Mouse (Mus musculus): ENCODE measurements around the gene Ldlrad3. TPM values are rescaled to one million over a fixed set of nuclear protein-coding genes. Genes with fewer than 3 reads are reported as not detected.

Ldlrad3 gene
- polyA plus RNA-seq, 1 experiment from 2014 or later, result 18.1 TPM

DNA sequence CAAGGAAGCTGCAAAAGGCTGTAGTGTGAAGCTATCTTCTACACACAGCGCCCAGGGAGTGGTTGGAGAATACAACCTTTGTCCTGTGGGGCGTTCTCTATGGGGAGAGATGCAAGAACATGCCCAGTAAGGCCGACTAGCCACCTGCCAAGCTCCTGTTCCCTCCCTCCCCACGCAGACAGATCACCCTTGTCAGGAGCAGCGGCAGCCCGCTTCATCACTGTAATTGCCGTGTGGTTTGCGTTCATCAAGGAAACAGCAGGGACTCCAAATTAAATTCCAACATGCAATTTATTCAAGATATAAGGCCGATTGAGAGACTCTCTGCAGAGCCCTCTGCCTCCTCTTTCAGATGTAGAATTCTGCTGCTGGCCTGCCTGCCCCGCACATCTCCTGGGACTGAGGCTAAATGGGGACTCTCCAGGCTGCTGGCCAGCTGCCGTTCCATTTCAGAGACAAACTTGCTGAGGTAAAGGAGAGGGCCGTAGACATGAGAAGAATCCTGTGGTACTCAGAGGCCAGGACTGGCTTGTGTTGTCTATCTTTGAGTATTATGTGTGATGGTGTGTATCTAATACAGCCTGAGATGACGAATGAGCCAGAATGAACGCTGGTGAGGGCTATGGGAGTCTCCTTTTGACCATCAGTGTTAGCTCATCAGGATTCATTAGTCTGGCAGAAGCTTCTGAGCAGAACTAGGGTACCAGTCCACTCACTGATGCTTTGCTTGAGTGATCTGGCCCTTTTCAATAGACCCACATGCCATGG lies 253.8 kb downstream of the Ldlrad3 start:
- WGBS, result 65% methylated on average over 14 of the region's 14 CpGs
- Histone ChIP-seq H3K4me1 (ENCODE audit: control insufficient read depth, insufficient read depth, low read length) (no peaks in the 10 kb centered on the region; the same call in 1 of the 2 replicates), H3K36me3 (ENCODE audit: control insufficient read depth, insufficient read depth, low read length) (no peaks in the 10 kb centered on the region), H3K9me3 (replicated peaks; ENCODE audit: control insufficient read depth, low read length) (0 out of 2 replicates have a peak, but pooled peaks cover 2% of the 10 kb centered on the region), H3K4me3 (ENCODE audit: low read depth, low read length) (no peak overlapping the region), H3K27me3 (replicated peaks; ENCODE audit: control insufficient read depth, insufficient read depth, low read length) (no peaks in the 10 kb centered on the region), H3K9ac (ENCODE audit: low read length) (no peak overlapping the region), H3K27ac (ENCODE audit: low read depth, low read length) (peak overlapping the region; percentile 1; the same call in 1 of the 2 replicates), H3K4me2 (ENCODE audit: low read length) (no peak overlapping the region)
- ATAC-seq (no peak), DNase-seq (ENCODE audit: low spot score) (peak; percentile 45)

DNA sequence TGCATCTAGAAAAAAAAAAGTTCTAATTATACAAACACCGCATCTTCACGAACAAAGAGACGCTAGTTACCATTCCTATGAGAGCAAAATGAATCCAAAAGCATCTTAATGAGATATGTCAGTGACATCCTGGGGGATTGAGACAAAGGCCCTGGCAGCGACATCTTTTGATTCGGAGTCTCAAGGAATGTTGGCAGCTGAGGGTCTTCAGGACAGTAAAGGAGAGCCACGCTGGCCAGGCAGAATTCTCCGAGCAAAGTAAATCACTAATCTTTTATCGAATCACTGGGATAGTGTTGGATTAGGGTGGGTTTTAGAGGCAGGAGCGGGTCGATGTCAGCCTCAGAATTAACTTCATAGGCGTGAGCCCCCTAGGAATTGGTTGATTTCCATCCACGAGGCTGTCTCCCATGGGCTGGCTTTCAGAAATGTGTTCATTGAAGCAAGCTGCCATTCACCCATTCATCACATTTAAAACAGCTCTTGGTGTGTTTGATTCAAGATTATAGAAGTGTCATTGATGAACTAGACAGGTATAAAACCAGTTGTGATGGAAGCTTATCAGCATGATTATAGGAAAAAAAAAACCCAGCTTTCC lies 260.5 kb downstream of the Ldlrad3 start:
- Histone ChIP-seq H3K9me3 (replicated peaks; ENCODE audit: control insufficient read depth, low read length) (0 out of 2 replicates have a peak, but pooled peaks cover 2% of the 10 kb centered on the region), H3K9ac (ENCODE audit: low read length) (0 out of 2 replicates have a peak overlapping the region, but pooled peaks have one; percentile 7), H3K27me3 (replicated peaks; ENCODE audit: control insufficient read depth, insufficient read depth, low read length) (no peaks in the 10 kb centered on the region), H3K4me1 (ENCODE audit: control insufficient read depth, insufficient read depth, low read length) (peaks cover 7% of the 10 kb centered on the region), H3K4me2 (ENCODE audit: low read length) (no peak overlapping the region), H3K36me3 (ENCODE audit: control insufficient read depth, insufficient read depth, low read length) (no peaks in the 10 kb centered on the region), H3K27ac (ENCODE audit: low read depth, low read length) (no peak overlapping the region), H3K4me3 (ENCODE audit: low read depth, low read length) (no peak overlapping the region)
- ATAC-seq (peak; percentile 54; the same call in 1 of the 2 replicates), DNase-seq (ENCODE audit: low spot score) (peak; percentile 64)
- WGBS, result 19% methylated on average over 12 of the region's 12 CpGs

DNA sequence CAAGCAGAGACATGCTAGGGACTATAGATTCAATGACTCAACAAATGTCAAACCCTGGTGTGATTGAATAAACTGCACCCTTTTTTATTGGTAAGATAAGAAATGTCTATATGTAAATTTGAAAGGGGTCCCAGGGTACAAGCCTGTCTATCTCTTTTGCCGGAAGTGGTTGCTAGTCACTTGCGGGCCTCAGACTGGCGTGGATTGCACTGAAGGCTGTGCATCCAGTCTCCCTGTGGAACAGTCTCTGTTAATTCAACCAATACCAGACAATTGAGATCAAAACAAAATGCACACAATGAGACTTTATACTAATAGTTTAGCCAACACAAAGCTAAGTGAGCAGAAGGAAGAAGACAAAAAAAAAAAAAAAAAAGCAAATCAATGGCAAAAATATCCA lies 261.0 kb downstream of the Ldlrad3 start:
- Histone ChIP-seq H3K4me2 (ENCODE audit: low read length) (no peak overlapping the region), H3K9me3 (replicated peaks; ENCODE audit: control insufficient read depth, low read length) (0 out of 2 replicates have a peak, but pooled peaks cover 2% of the 10 kb centered on the region), H3K36me3 (ENCODE audit: control insufficient read depth, insufficient read depth, low read length) (no peaks in the 10 kb centered on the region), H3K4me3 (ENCODE audit: low read depth, low read length) (no peak overlapping the region), H3K27ac (ENCODE audit: low read depth, low read length) (no peak overlapping the region), H3K9ac (ENCODE audit: low read length) (no peak overlapping the region), H3K27me3 (replicated peaks; ENCODE audit: control insufficient read depth, insufficient read depth, low read length) (no peaks in the 10 kb centered on the region), H3K4me1 (ENCODE audit: control insufficient read depth, insufficient read depth, low read length) (peaks cover 8% of the 10 kb centered on the region)
- DNase-seq (ENCODE audit: low spot score), result no peak
- 58% methylated on average over 3 of the region's 3 CpGs for WGBS
- 0 out of 2 replicates have a peak, but pooled peaks have one; percentile 21 for ATAC-seq

DNA sequence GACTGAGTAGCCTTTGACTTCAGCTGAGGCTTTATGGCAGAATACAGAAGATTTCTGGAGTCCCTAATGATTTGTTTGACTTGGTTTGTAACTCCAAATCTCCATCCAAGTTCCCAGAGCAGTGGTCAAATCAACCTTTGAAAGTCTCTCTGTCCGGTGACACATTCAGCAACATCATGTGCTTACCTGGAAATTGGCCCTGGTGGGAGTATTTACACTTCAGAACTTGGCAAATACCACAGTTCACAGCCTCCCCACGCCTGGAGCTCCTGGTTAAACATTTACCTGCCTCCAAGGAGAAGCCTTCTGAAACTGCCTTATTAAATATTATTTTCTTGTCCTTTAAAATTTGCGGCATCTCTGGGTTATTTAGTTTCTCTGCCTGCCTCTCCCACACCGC lies 263.0 kb downstream of the Ldlrad3 start:
- 84% methylated on average over 4 of the region's 4 CpGs for WGBS
- Histone ChIP-seq H3K4me3 (ENCODE audit: low read depth, low read length) (no peak overlapping the region), H3K36me3 (ENCODE audit: control insufficient read depth, insufficient read depth, low read length) (no peaks in the 10 kb centered on the region), H3K4me2 (ENCODE audit: low read length) (no peak overlapping the region), H3K4me1 (ENCODE audit: control insufficient read depth, insufficient read depth, low read length) (peaks cover 13% of the 10 kb centered on the region), H3K9me3 (replicated peaks; ENCODE audit: control insufficient read depth, low read length) (0 out of 2 replicates have a peak, but pooled peaks cover 2% of the 10 kb centered on the region), H3K27ac (ENCODE audit: low read depth, low read length) (no peak overlapping the region), H3K9ac (ENCODE audit: low read length) (no peak overlapping the region), H3K27me3 (replicated peaks; ENCODE audit: control insufficient read depth, insufficient read depth, low read length) (no peaks in the 10 kb centered on the region)
- ATAC-seq (no peak), DNase-seq (ENCODE audit: low spot score) (no peak)

DNA sequence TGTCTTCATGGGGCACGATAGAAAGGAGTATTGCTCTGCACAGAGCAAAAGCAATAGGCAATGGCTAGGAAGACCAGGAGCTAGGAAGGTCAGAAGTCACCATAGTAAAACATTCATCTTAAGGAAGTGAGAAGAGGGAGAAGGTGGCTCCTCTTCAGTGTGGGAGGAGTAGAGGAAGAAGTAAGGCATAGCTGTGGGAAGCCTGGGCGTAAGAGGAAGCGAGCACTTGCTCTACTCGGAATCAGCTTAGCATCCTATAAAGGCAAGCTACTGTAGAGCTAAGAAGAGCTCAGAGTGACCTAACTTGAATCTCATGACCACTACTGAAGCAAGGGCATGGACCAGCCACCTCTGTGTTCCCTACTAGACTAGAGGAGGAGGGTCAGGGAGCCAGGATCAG lies 263.9 kb downstream of the Ldlrad3 start:
- Histone ChIP-seq H3K4me3 (ENCODE audit: low read depth, low read length) (no peak overlapping the region), H3K27me3 (replicated peaks; ENCODE audit: control insufficient read depth, insufficient read depth, low read length) (no peaks in the 10 kb centered on the region), H3K4me1 (ENCODE audit: control insufficient read depth, insufficient read depth, low read length) (peaks cover 13% of the 10 kb centered on the region), H3K4me2 (ENCODE audit: low read length) (no peak overlapping the region), H3K9ac (ENCODE audit: low read length) (no peak overlapping the region), H3K9me3 (replicated peaks; ENCODE audit: control insufficient read depth, low read length) (no peaks in the 10 kb centered on the region), H3K27ac (ENCODE audit: low read depth, low read length) (no peak overlapping the region), H3K36me3 (ENCODE audit: control insufficient read depth, insufficient read depth, low read length) (no peaks in the 10 kb centered on the region)
- DNase-seq (ENCODE audit: low spot score), result no peak
- 97% methylated on average over 4 of the region's 4 CpGs for WGBS
- ATAC-seq, result no peak

DNA sequence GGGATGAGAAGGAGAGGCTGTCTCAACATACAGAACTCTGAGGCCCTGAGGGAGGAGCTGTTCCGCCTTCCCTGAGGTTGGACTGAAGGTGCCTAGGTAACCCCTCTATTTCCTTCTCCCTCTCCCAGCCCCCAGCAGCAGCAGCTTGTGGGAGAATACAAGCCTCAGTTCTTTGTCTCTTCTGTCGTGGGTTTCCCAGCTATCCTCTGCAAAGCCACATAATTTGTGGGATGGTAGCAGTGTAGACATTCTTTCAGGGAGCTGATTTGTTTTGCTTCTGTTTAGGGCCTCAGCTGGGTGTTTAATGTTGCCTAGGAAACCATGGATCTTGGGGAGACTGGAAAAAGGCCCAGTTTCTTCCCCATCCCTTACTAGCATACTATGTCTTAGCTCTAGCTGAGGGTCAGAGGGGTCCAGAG lies 266.0 kb downstream of the Ldlrad3 start:
- H3K36me3 ChIP-seq (ENCODE audit: control insufficient read depth, insufficient read depth, low read length), result no peaks in the 10 kb centered on the region
- H3K27ac ChIP-seq (ENCODE audit: low read depth, low read length), result peak overlapping the region; percentile 16; the same call in 1 of the 2 replicates
- H3K27me3 ChIP-seq (replicated peaks; ENCODE audit: control insufficient read depth, insufficient read depth, low read length), result no peaks in the 10 kb centered on the region
- H3K4me2 ChIP-seq (ENCODE audit: low read length), result no peak overlapping the region
- 0 out of 2 replicates have a peak, but pooled peaks cover 6% of the 10 kb centered on the region for H3K4me1 ChIP-seq (ENCODE audit: control insufficient read depth, insufficient read depth, low read length)
- peak; percentile 28 for DNase-seq (ENCODE audit: low spot score)
- 32% methylated on average over 2 of the region's 2 CpGs for WGBS
- ATAC-seq, result peak; percentile 62; the same call in 1 of the 2 replicates
- H3K9me3 ChIP-seq (replicated peaks; ENCODE audit: control insufficient read depth, low read length), result no peaks in the 10 kb centered on the region
- H3K4me3 ChIP-seq (ENCODE audit: low read depth, low read length), result no peak overlapping the region
- no peak overlapping the region for H3K9ac ChIP-seq (ENCODE audit: low read length)

DNA sequence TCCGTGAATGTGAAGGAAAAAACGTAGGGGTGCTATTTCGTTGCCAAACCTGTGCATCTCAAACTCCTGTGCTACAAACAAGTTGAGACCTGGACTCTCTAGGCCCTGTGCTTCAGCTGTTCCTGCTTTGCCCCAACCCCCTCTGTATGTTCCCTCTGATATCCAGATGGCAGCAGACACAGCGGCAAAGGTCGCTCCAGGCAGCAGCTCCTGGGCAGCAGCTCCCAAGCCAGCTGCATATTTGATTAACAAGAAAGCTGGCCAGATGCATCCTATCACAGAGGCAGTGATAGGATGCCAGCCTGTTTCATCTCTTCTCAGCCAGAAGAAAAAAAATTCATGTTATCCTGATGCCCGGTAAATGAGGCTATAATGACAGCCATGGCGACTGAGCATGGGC lies 267.7 kb downstream of the Ldlrad3 start:
- no peak for ATAC-seq
- H3K9me3 ChIP-seq (replicated peaks; ENCODE audit: control insufficient read depth, low read length), result no peaks in the 10 kb centered on the region
- no peak overlapping the region for H3K9ac ChIP-seq (ENCODE audit: low read length)
- H3K4me1 ChIP-seq (ENCODE audit: control insufficient read depth, insufficient read depth, low read length), result 0 out of 2 replicates have a peak, but pooled peaks cover 6% of the 10 kb centered on the region
- H3K36me3 ChIP-seq (ENCODE audit: control insufficient read depth, insufficient read depth, low read length), result no peaks in the 10 kb centered on the region
- H3K4me2 ChIP-seq (ENCODE audit: low read length), result no peak overlapping the region
- WGBS, result 92% methylated on average over 7 of the region's 7 CpGs
- no peaks in the 10 kb centered on the region for H3K27me3 ChIP-seq (replicated peaks; ENCODE audit: control insufficient read depth, insufficient read depth, low read length)
- H3K27ac ChIP-seq (ENCODE audit: low read depth, low read length), result no peak overlapping the region; the same call in 1 of the 2 replicates
- no peak for DNase-seq (ENCODE audit: low spot score)
- no peak overlapping the region for H3K4me3 ChIP-seq (ENCODE audit: low read depth, low read length)

DNA sequence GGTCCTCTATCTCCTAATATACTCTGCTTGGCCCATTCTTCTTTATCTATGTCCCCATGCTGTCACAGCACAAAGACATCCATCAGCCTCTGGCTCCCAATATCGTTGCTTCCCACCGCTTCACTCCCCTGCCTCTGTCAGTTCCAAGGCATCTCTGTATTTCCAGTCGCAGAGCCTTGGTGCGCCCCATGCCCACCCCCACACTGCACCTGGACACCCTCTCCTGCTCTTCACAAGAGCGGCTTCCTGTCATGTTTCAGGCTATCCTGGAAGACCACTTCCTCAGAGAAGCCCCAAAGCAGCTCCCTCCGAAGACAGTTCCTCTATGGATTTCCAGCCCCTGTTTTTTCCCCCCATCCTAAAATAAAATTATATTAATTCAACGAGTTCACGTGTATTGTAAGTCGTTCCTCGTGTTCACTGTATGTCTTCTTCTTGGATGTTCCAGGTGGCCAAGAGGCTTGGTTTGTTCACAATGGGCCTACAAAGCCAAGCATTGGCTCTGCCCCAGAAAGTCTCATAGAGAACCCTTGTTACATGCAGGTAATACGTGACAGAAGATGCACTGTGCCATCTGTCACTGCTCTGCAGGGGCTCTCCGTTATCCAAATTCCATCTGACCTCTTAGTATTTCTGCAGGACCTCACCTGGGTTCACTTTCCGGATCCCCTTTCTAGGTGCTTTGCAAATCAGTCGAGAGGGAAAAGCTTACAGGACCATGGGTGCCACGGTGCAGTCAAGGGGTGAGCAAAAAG lies 276.7 kb downstream of the Ldlrad3 start:
- Histone ChIP-seq H3K4me1 (ENCODE audit: control insufficient read depth, insufficient read depth, low read length) (peaks cover 10% of the 10 kb centered on the region; the same call in 1 of the 2 replicates), H3K9me3 (replicated peaks; ENCODE audit: control insufficient read depth, low read length) (0 out of 2 replicates have a peak, but pooled peaks cover 2% of the 10 kb centered on the region), H3K4me3 (ENCODE audit: low read depth, low read length) (no peak overlapping the region), H3K4me2 (ENCODE audit: low read length) (no peak overlapping the region), H3K27ac (ENCODE audit: low read depth, low read length) (no peak overlapping the region), H3K27me3 (replicated peaks; ENCODE audit: control insufficient read depth, insufficient read depth, low read length) (no peaks in the 10 kb centered on the region), H3K36me3 (ENCODE audit: control insufficient read depth, insufficient read depth, low read length) (no peaks in the 10 kb centered on the region), H3K9ac (ENCODE audit: low read length) (no peak overlapping the region)
- DNase-seq (ENCODE audit: low spot score), result no peak
- WGBS, result 84% methylated on average over 15 of the region's 15 CpGs
- no peak for ATAC-seq
